Mouse (Mus musculus): ENCODE data around the gene Zbtb7b.
"Not testable (repeated sequence)": the region's sequence is repeated elsewhere in the genome, so short reads cannot be mapped to it uniquely, and the experiment has no call there.

Zbtb7b gene

DNA sequence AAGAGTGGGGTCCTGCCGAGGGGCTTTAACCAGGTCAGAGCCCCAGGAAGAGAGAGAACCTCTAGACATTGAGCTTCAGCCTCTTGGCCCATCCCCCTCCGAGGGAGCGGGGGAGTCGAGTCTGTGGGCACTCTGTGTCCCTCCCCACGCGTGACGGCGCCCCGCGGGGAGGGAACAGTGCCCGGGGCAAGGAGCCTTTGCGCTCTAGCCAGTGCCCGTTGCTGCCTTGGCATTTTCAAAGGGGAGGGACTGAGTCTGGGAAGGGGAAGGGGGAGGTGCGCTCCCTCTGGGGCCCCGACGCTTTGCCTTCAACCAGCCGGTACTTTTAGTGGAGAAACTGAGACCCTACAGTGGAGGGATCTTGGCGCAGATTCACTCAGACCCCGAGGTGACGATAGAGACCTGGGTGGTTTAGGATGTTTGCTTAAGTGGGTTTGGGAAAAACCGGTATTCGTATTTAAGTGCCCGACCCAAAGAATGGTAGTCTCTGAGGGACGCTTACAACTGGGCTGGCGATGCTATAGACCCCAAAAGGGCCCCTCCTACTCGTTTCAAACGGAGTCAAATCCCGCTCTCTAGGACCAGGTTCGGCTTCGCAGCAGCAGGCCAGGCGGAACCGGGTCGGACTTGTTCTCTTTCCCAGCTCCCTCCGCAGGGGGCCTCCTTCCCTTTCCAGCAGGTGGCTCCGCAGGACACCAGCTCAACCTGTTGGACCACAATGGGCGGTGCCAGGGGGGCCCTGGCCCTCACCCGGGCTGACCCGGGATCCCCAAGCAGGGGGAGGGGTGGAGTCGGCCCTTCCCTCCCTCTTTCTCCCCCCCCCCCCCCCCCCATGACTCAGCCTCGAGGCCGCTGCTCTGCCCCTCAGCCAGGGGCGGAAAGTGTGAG lies at the start of gene Zbtb7b:
Gene Zbtb7b (minus strand): TSS at position 771 of the 888 bp plus-strand sequence.
- in situ Hi-C loops (cut with MboI; ENCODE audit: unreplicated experiment in 2 of 2): no loop called here

DNA sequence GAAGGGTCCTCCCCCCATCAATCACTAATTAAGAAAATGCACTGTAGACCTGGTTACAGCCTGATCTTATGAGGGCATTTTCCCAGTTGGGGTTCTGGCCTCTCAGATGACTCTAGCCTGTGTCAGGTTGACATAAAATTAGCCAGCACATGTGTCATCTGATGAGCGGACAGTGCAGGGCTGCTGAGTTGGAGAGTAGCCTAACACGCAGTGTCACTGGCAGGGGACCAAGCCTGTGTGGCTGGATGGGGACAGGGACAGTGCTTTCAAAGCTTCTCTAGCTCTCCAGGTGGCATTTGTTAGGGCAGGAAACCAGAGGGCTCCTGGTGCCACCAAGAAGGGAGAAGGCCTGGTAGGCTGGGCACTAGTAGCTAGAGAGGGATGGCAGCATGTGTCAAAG lies 46.1 kb upstream of the Zbtb7b start:
- in situ Hi-C loops (cut with MboI; ENCODE audit: unreplicated experiment in 2 of 2): no loop called here

DNA sequence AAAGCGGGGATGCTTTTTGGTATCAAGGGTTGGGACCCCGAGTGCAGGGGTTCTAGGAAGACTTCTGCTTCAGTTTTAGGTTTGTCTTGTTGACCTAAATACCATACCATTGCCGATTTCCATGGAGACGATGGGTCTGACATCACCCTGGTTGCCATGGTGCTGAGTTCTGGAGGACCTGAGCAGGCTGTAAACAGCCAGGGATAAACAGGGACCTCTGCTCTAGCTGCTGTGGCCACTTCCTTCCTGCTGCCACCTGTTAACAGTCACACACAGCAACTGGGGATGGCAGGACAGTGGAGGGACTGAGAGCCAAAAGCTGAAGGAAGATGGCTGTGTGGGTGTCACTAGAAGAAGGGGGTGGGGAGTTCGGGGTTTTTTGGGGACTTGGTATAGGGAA lies 42.7 kb upstream of the Zbtb7b start:
- in situ Hi-C loops (cut with MboI; ENCODE audit: unreplicated experiment in 2 of 2): loop anchor here in 1 of 2 experiments (5.0 kb wide), 1 partner anchor 35 kb away; the partner anchor contains the start of gene Lenep

DNA sequence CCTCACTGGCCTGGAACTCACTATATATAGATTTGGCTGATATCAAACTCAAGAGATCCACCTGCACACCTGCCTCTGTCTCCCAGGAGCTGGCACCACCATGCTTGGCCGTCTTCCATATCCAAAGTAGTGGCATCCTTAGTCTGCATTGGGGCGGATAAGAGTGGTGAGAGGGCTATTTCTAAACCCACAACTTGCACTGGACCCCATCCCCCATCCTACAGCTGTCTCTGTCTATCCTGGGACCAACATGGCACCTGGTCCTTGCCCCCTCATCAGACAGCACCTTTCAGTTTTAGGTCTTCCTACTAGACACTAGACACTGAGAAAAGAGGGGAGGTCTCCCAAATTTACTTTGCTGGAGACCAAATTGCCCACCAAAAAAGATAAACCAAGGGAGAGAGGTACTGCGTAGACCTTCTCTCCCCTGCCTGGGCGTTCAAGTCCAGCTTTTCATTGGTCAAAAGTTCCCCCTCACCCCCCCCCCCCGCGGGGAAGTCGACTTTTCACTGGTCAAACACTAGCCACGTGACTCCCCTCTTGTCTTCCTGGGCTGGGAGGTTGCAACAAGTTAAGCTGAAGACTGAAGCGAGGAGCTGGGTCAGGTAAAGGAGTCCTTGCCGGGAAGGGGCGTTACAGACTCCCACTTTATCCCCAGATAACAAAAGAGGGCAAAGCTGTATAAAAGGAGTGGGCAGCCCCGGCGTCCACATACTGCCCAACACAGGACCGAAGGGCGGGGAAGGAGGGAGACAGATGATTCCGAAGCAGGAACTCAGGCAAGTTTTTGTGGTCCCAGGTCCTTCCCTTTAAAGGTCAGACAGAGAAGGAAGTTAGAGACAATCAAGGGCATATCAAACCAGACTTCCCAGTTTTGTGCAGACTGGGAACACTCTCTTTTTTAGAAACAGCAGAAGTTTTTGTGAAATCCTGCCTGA lies 41.9 kb upstream of the Zbtb7b start, which contains the start of gene Pbxip1:
Gene Pbxip1 (plus strand): TSS at position 531 of the 938 bp plus-strand sequence.
- in situ Hi-C loops (cut with MboI; ENCODE audit: unreplicated experiment in 2 of 2): loop anchor here in 1 of 2 experiments (5.0 kb wide), 1 partner anchor 34 kb away; the partner anchor contains the start of gene Lenep

DNA sequence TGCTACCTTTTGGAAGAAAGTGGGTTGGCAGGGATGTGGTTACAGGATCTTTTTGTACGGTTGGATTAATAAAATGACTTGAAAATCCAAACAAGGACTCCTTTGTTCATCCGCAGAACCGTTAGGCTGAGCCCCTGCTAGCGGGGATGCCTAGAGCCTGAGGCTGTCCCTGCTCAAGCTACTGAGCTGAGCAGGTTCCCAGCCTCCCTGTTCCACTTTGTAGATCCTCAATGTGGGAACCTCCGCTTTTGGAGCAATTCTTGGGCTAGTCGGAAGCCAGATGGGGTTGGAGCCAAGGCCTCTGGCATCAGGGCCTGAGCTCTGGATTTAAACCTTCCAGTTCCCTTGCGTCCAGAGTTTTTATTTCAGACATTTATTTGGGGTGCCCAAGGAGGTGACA lies 40.5 kb upstream of the Zbtb7b start:
- in situ Hi-C loops (cut with MboI; ENCODE audit: unreplicated experiment in 2 of 2): loop anchor here in 1 of 2 experiments (5.0 kb wide), 1 partner anchor 33 kb away; the partner anchor contains the start of gene Lenep

DNA sequence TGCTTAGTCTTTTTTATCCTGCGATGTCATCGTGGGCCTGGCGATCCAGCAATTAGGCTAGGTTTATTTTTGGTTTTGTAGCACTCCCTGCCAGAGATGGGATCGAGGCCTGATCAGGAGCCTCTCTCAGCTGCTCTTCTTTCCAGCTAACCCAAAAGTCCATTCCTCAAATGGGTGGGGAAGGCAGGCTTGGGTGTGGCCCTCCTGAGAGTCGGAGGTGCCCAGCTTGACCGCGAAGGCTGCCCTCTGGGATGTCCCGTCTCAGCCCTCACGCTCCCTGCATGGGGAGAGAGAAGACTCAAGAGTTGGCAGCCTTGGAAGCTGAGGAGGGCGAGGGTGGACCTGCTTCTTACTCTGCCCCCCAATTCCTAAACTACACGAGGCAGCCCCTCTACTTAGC lies 40.0 kb upstream of the Zbtb7b start:
- in situ Hi-C loops (cut with MboI; ENCODE audit: unreplicated experiment in 2 of 2): no loop called here

DNA sequence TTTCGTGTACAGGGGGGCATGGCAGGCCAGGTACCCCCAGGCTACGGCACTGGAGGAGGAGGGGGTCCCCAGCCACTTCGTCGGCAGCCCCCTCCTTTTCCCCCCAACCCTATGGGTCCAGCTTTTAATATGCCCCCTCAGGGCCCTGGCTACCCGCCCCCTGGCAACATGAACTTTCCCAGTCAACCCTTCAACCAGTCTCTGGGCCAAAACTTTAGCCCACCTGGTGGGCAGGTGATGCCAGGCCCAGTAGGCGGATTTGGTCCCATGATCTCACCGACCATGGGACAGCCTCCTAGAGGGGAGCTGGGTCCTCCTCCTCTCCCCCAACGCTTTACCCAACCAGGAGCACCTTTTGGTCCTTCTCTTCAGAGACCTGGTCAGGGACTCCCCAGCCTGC lies 38.0 kb upstream of the Zbtb7b start:
- in situ Hi-C loops (cut with MboI; ENCODE audit: unreplicated experiment in 2 of 2): no loop called here

DNA sequence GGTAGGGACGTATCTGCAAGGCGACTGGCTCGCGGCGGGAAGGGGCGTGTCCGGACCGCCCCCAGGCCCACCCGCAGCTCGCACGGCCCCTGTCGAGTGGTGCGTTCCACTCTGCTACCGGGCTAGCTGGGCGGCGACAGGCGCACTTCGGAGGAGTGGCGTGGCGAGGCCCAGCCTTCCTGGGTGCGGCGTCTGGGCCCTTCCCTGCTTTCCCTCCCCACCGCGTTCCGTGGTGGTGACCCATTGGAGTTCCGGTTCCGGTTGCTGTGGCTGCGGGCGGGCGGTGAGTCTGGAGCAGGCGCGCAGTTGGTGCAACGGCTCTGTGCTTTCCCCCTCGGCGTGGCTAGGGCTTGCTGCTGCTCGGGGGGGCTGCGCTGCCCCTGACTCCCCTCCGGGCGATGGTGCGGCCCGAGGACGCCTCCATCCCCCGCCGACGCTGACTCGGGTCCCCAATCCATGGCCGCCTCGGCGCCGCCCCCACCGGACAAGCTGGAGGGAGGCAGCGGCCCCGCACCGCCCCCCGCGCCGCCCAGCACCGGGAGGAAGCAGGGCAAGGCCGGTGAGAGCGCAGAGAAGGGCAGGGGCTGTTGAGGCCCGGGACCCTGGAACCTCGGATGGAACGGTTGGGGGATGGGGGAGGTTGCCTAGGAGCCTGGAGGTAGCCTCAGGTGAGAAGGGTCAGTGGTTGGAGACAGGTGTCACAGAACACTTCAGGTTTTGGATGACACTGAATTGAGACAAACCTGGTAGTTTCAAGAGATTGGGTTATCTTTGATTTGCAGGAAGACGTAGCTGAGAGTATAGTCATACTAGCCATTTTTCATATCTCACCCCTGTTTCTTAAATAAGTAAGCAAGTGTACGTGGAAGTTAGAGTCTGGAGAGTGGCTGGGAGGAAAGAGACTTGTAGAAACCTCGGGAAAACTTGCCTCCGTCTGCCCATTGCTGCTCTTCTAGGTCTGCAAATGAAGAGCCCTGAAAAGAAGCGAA lies 35.9 kb upstream of the Zbtb7b start, which contains the start of gene Pygo2:
Gene Pygo2 (plus strand): TSS at position 44 of the 989 bp plus-strand sequence.
- in situ Hi-C loops (cut with MboI; ENCODE audit: unreplicated experiment in 2 of 2): no loop called here

DNA sequence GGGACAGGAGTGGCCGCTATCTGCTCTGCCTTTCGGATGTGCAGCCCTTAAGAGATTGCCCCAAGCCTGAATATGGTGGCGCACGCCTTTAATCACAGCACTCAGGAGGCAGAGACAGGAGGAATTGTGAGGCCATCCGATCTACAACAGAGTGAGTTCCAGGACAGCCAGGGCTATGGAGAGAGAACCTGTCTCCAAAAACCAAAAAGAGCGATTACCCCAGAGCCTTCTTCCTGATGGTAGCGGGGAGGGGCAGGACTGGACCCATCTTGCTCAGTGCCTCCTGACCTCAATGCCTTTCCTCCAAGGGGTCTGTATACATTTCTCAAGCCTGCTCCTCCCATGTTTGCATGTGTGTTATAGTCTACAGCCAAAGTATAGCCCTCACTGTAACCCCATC lies 34.4 kb upstream of the Zbtb7b start:
- in situ Hi-C loops (cut with MboI; ENCODE audit: unreplicated experiment in 2 of 2): not testable (repeated sequence)

DNA sequence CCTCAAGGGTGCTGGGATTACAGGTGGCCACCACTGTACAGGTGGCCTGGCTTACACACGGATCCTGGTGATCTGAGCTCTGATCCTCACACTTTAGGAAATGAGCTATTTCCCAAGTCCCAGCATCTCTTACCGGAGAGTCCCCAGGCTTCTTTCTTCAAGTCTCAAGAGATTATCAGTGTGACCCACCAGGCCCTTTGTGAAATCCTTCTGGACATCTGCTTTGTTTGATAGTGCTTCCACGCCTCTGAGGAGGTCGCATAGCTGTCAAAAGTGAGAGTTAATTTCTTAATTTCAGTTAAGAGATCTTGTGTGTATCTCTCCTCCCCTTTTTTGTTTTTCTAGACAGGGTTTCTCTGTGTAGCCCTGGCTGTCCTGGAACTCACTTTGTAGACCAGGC lies 31.3 kb upstream of the Zbtb7b start:
- in situ Hi-C loops (cut with MboI; ENCODE audit: unreplicated experiment in 2 of 2): no loop called here

DNA sequence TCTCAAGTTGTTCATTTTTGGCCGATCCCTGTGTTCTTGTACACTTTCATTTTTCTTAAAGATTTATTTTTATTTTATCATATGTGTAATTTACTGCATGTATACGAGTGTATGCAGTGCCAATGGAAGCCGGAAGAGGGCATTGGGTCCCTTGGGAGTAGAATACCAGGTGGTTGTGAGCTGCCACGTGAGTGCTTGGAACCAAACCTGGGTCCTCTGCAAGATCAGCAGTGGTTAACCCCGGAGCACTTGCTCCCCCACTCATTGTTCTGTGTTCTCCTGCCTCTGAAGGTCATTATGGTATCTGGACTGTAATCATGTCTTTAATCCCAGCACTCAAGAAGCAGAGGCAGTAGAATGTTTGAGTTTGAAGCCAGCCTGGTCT lies 30.6 kb upstream of the Zbtb7b start:
- in situ Hi-C loops (cut with MboI; ENCODE audit: unreplicated experiment in 2 of 2): no loop called here

DNA sequence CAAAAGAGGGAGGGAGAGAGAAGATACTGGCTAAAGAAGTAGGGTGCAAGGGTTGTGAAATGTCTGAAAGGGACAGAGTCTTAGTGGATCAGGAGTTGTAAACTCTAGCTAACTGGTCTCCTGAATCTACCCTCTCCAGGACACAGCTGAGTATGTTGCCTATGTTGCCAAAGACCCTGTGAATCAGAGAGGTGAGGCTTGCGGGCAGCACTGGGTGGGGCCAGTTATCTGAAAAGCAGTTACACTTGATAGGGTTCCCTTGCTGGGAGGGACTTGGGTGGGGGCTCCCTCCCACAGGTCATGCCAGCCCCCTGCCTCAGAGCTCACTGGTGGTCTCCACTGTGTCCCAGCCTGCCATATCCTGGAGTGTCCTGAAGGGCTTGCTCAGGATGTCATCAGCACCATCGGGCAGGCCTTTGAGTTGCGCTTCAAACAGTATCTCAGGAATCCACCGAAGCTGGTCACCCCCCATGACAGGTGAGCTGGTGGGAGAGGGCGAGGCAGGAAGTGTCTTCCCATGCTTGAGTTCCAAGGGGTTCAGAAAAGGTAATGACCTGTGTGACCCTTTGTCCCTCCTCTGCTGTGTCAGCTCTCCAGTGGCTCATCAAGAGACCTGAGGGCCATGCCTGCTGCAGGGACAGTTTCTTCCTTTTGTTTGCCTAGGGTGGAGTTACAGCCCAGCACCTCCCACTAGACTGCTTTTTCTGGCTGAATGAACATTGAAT lies 30.0 kb upstream of the Zbtb7b start:
- in situ Hi-C loops (cut with MboI; ENCODE audit: unreplicated experiment in 2 of 2): no loop called here

DNA sequence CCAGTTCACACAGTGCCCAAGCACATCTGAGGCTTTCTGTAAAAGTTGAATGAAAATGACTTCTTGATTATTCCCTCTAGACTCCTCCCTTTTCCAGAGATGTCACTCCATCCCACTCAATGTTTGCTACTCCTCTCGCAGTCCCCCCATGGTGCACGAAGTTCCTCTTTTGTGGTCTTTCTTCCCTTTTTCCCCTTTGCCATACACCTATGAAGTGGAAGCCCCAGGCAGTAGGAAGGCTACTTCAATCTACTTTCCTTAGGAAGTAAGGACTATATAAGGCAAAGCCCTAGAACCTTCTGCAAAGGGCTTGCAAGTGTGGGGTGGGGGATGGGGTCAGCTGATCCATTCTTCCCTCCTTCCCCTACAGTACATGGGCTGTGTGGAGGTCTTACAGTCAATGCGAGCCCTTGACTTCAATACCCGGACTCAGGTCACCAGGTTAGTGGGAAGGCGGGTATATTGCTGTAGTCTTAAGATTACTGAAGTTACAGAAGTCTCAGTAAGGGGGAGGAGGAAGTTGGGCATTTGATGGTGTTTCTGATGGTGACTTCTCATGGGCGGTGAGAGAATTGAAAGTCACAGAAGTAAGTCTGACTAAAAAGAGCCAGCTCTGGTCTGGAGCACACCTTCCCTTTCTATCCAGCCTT lies 28.1 kb upstream of the Zbtb7b start:
- in situ Hi-C loops (cut with MboI; ENCODE audit: unreplicated experiment in 2 of 2): no loop called here

DNA sequence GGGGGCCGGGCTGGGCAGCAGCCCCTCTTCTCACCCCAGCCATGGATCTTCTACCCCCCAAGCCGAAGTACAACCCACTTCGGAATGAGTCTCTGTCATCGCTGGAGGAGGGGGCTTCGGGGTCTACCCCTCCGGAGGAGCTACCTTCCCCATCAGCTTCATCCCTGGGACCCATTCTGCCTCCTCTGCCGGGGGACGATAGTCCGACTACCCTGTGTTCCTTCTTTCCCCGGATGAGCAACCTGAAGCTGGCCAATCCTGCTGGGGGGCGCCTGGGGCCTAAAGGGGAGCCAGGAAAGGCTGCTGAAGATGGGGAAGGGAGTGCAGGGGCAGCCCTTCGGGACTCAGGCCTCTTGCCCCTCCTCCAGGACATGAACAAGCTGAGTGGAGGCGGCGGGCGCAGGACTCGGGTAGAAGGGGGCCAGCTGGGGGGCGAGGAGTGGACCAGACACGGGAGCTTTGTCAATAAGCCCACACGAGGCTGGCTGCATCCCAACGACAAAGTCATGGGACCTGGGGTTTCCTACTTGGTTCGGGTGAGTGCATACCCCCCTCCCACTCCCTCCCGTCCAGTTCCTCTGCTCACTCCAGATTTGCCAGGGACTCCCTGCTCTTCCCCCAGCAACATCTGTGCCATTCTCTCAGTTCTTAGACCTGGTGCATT lies 27.4 kb upstream of the Zbtb7b start:
- in situ Hi-C loops (cut with MboI; ENCODE audit: unreplicated experiment in 2 of 2): no loop called here

DNA sequence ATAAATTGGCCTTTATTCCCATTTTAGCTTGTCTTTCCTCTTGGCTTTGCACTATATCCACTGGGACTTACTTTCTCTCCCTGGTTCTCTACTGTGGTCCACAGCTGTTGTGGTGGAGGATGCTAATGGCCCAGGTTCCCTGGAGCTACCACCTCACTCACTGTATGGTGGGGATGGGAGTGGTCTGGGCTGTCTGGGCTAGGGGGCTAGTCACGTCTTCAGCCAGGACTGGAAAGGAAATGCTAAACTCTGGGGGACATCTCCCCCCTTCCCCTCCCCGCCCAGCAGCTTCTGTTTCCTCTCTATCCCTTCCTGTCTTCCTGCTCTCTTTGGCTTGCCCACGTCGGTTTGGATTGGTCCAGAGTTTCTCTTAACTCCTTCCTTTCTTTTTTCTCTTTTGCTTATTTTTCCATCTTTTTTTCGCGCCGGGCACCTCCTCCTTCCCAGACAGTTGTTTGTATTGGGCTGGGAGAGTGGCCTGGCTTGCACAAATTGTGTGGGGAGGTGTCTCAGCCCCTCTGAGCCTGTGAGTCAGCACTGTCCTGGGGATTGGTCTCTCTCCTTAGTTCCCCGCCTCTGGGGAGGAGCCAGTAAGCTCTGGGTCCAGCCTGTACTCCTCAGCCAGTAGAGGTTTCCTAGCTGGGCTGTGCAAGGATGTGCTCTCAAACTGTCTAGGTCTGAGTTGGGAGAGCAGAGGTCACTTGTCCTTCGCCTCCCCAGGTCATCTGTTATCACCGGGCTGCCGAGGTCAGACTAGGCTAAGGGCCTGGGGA lies 26.6 kb upstream of the Zbtb7b start:
- in situ Hi-C loops (cut with MboI; ENCODE audit: unreplicated experiment in 2 of 2): no loop called here

DNA sequence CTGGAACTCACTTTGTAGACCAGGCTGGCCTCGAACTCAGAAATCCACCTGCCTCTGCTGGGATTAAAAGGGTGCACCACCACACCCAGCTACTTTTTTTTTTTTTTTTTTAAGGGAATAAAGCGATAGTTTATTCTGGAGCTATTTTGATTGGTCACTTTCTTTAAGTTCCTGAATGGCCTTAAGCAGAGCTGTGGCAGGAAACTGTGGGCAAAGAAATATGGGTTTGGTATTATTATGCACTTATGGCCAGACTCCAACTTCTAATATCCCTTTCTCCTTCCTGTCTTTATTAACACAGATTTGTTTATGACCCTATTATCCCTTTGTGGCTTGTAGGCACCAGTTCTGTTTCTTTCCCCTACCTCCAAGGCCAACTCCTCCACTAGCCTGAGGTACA lies 25.8 kb upstream of the Zbtb7b start:
- in situ Hi-C loops (cut with MboI; ENCODE audit: unreplicated experiment in 2 of 2): no loop called here

DNA sequence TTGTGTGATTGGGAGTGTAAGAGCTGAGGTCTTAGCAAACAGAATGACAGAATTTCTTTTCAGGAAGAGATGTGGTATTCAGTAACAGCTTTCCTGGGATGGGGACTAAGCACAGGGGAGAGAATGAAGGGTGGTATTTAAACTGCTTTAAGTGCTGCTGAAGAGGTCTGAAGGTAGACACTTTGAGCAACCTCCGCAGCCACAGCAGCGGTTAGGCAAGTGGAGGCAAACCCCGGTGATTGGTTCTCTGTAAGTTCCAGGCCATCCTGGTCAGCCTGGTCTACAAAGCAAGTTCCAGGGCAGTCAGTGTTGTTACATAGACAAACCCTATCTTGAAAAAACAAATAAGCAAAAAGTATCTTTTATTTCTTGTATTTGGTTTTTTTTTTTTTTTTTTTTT lies 25.4 kb upstream of the Zbtb7b start:
- in situ Hi-C loops (cut with MboI; ENCODE audit: unreplicated experiment in 2 of 2): no loop called here

All from v-Abl transformed pro-B cells (cell line).